Mouse (Mus musculus): ENCODE results near the gene Vip.

Gene Vip

GRCm38 (mm10) chr10:5639112-5639511 is at the start of gene Vip:
TSS of gene Vip (plus strand) at chr10:5639218.
- DNase-seq (ENCODE audit: low spot score): peak; percentile 73

DNA sequence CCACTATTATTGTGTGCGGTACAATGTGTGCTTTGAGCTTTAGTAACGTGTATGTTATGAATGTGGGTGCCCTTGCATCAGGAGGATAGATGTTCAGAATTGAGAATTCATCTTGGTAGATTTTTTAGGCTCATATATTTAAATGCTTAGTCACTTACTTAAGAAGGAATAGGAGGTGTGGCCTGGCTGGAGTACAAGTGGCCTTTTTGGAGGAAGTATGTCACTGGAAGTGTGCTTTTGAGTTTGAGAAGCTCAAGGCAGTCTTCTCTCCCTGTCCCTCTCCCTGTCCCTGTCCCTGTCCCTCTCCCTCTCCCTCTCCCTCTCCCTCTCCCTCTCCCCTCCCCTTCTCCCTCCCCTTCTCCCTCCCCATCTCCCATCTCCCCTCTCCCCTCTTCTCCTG is 48.0 kb upstream of the Vip start:
- DNase-seq (ENCODE audit: low spot score): no peak

DNA sequence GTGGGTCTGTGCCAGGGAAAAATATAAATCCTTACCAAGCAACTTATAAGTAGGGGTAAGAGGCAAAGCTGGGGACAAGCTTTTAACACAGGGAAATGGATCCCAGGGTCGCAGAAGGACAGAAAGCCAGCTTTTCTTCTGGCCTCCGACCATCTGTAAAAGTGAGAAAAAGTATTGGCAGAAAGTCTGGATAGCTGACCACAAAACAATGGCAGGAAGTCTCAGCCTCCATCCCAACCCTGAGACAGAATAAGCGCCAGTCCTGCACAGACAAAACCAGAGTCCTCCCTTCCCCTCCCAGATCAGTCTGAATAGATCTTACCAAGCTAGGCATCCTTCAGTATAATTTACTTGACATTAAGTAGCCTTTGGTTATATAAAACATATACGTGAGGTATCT is 47.0 kb upstream of the Vip start:
- DNase-seq (ENCODE audit: low spot score): no peak

GRCm38 (mm10) chr10:5593464-5593863 is 45.6 kb upstream of the Vip start, which contains the start of gene Myct1:
TSS of gene Myct1 (plus strand) at chr10:5593775.
- DNase-seq (ENCODE audit: low spot score): peak; percentile 18

DNA sequence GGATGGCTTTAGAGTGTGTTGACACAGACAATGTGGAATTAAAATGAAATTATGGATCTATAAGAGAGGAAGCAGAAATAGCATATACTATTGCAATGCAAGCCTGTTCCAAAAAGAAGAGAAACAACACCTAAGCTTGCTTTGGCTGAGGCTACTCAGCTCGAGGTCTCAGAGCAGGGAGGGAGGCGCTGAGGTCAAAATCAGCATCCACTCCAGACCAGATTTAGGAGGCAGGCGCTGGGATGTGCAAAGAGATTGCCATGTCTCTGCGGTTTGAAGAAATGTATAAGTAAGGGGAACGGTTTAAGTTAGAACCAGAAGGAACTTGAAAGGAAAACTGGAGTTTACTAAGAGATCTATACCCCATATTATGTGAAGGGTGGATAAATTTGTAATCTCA is 44.6 kb upstream of the Vip start:
- no peak for DNase-seq (ENCODE audit: low spot score)

- DNase-seq (ENCODE audit: low spot score): no peak
Measured at GRCm38 (mm10) chr10:5596559-5596958, 42.5 kb upstream of the Vip start.

GRCm38 (mm10) chr10:5600123-5600522 is 38.9 kb upstream of the Vip start:
- DNase-seq (ENCODE audit: low spot score): peak; percentile 71

- no peak for DNase-seq (ENCODE audit: low spot score)
Measured at GRCm38 (mm10) chr10:5603512-5603911, 35.5 kb upstream of the Vip start.

- DNase-seq (ENCODE audit: low spot score): no peak
Measured at GRCm38 (mm10) chr10:5604371-5604770, 34.6 kb upstream of the Vip start.

- no peak for DNase-seq (ENCODE audit: low spot score)
Measured at GRCm38 (mm10) chr10:5608874-5609273, 30.1 kb upstream of the Vip start.

DNA sequence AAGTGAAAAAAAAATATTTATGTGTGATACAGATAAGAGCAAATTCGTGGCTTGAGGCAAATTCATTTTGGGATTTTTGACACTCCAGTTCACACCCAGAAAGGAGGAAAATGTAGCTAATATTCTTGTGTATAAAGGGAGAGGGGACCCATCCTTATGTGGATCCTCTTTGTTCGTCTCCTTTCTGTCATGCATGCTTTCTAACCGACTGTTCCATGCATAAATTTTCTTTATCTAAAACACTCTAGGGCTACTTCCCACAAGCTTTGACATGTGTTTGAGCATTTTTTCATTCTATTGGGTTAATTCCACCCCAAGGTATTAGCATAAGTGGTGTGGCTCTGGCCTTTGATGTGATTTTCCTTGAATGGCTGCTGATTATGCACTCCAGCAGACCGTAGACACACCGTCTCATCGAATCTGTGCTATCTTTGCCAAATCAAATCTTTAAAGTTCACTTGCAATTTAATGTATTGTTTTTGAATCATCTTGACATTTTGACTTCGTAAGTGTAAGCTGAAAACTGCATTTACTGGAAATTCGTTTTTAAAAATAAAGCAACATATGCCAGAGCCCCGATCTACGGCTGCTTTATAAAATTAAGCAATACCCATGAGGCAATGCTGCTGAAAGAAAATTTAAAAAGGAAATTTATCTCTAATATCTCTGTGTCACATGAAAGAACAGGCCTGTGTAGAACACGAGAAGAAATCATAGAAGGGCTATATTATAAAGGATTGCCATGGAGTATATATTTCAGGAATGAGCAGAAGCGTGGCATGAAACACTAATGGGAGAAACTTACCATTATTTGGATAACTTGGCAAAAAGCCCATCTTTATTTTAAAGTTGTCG is 23.6 kb upstream of the Vip start:
- DNase-seq (ENCODE audit: low spot score): no peak

DNA sequence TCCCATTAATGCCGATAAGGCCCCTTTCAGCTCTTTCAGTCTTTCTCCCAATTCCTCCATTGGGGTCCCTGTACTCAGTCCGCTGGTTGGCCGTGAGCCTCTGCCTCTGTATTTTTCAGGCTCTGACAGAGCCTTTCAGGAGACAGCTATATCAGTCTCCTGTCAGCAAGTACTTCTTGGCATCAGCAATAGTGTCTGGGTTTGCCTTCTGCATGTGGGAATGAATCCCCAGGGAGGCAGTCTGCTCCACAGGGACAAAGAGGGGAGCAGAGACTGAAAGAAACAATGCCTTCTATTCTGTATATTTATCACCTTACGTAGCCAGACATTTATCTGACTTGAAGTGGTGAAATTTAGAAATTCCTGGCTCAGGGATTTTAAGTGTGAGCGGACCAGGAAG is 12.8 kb upstream of the Vip start:
- DNase-seq (ENCODE audit: low spot score): no peak

GRCm38 (mm10) chr10:5633672-5634200 is 5.3 kb upstream of the Vip start:
- DNase-seq (ENCODE audit: low spot score): no peak

GRCm38 (mm10) chr10:5634336-5634735 is 4.7 kb upstream of the Vip start:
- DNase-seq (ENCODE audit: low spot score): peak; percentile 27

DNA sequence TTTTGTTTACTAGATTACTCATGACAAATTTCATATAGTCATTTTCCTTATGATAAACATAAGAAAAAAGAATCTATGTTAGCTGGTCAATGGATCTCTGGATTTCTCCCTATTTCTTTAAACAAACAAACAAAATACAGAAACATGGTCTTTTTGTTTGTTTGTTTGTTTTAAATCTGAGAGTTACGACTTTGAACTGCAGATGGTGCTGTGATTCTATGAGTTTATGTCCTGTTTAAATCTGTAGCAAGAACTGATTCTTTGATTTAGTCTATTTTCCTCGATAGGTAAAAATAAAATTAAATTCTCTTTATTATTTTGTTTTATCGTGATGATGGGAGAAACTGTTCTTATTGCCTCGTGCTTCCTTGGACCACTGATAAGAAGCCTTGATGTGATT is 1.7 kb upstream of the Vip start:
- DNase-seq (ENCODE audit: low spot score): no peak

GRCm38 (mm10) chr10:5681275-5681674 is 42.3 kb downstream of the Vip start:
- DNase-seq (ENCODE audit: low spot score): no peak

DNA sequence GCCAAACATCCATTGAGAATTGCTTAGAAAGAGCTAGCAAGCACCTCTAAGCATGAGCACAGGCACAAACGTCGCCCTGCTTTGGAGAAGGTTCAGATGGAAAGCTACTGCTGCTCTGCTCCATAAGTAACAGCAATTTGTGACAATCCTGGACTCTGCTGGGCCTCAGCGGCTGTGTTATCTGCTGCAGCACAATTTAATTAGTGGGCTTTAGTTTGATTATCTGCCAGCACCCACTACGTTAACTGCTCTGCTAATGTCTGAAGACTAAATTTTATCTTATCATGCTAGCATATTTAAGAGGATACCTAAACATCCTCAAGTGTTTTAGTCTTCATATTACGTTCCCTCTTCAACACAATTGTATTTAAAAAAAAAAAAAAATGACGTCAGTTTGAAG is 46.6 kb downstream of the Vip start:
- no peak for DNase-seq (ENCODE audit: low spot score)

DNA sequence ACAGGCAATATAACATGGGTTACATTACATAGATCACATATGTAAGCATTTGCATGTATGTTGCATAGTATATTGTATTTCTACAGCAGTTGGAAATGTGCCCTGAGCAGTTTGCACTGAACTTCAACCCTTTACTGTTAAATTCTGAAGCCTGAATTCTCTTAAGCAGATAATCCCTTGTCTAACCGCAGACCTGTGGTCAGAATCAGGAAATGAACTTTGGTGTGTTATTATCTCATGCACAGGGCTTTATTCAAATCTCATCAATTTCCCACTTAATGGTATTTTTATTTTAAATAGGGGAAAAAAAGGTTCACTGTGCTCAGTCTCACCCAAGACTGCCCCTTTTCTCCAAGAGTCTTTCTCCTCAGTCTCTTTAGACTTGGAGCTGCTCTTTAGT is 55.3 kb downstream of the Vip start:
- no peak for DNase-seq (ENCODE audit: low spot score)
